Mouse (Mus musculus): ENCODE results near the gene Bckdk. TPM values are rescaled to one million over a fixed set of nuclear protein-coding genes. Genes with fewer than 3 reads are reported as not detected.

Gene Bckdk
- polyA plus RNA-seq, 1 experiment: 149 TPM

DNA sequence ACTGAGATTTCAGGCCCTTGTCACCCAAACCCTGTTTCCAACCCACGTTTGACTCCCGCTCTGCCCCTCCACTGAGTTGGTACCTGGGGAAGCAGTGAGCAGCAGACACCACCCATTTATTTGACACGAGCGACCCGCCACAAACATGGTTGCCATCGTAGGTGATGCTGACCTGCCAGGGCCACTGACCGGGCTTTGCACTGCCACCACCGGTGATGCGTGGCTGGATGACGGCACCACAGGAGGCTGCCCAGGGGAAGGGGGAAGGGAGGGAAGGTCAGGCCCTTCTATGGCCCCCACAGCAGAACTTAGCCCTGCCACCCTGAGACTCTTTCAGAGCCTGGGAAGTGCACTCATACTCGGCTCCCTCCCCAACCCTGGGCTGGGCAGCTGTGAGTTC, 23.8 kb downstream of the Bckdk start:
- Histone ChIP-seq H3K36me3 (replicated peaks; ENCODE audit: low read length) (peaks cover 52% of the 10 kb centered on the region), H3K27me3 (replicated peaks) (peaks cover 8% of the 10 kb centered on the region), H3K9me3 (no peaks in the 10 kb centered on the region), H3K4me1 (peaks cover 42% of the 10 kb centered on the region), H3K4me3 (replicated peaks) (no peak overlapping the region)
- TF ChIP-seq FLI1 (IDR thresholded peaks at IDR 0.05; ENCODE audit: low read length): no peak
- TF ChIP-seq GATA1 (IDR thresholded peaks at IDR 0.05; ENCODE audit: borderline replicate concordance, low read length): no peak

DNA sequence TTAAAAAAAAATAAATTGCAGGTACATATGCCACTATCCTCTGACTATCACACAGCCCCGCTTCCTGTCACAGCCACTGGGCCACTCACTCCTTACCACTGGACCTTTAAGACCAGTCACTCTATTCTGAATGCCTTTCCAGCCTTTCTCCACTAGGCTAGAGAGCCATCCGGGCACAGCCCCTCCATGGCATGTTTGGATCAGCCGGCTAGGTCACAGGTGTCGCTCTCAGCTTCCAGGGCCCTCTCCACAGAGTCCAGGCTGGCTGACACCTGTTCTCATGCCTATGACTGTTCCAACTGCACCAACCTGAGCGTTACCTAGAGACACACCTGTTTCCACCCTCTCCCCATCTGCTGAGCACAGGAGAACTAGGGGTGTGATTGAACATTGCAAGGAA, 24.7 kb downstream of the Bckdk start:
- Histone ChIP-seq H3K27me3 (replicated peaks) (peaks cover 8% of the 10 kb centered on the region), H3K4me3 (replicated peaks) (no peak overlapping the region), H3K4me1 (peaks cover 45% of the 10 kb centered on the region), H3K9me3 (no peaks in the 10 kb centered on the region), H3K36me3 (replicated peaks; ENCODE audit: low read length) (peaks cover 43% of the 10 kb centered on the region)
- no peak for TF ChIP-seq GATA1 (IDR thresholded peaks at IDR 0.05; ENCODE audit: borderline replicate concordance, low read length)
- TF ChIP-seq FLI1 (IDR thresholded peaks at IDR 0.05; ENCODE audit: low read length): no peak

DNA sequence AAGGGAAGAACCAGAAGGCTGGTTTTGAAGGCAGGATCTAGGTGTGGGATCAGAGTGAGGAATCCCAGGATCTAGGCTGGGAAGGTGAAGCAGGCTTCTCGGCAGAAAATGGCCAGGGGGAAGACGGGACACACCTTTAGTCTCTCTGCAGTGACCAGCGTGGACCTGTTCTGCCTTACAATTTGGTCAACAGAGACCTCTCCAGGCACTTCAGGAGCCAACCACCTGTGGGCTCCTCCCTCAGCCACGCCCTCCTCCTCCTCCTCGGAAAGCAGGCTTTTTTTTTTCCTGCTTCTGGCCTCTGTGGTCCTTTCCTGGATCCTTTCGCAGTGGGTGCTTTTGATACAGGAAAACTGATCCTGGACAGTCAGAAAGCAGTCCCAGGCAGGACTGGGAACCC, 26.0 kb downstream of the Bckdk start, which contains the start of gene Prss8:
Gene Prss8, minus strand, starts transcription at position 182 of the 400 bp plus-strand sequence.
- no peaks in the 10 kb centered on the region for H3K9me3 ChIP-seq
- H3K4me3 ChIP-seq (replicated peaks): no peak within 1 kb of the TSS
- TF ChIP-seq FLI1 (IDR thresholded peaks at IDR 0.05; ENCODE audit: low read length): no peak
- TF ChIP-seq GATA1 (IDR thresholded peaks at IDR 0.05; ENCODE audit: borderline replicate concordance, low read length): no peak
- H3K36me3 ChIP-seq (replicated peaks; ENCODE audit: low read length): peaks cover 30% of the 10 kb centered on the region
- peaks cover 59% of the 10 kb centered on the region for H3K4me1 ChIP-seq
- H3K27me3 ChIP-seq (replicated peaks): peaks cover 8% of the 10 kb centered on the region

- Histone ChIP-seq H3K4me3 (replicated peaks) (no peak overlapping the region), H3K36me3 (replicated peaks; ENCODE audit: low read length) (peaks cover 23% of the 10 kb centered on the region), H3K27me3 (replicated peaks) (peaks cover 8% of the 10 kb centered on the region), H3K4me1 (peaks cover 62% of the 10 kb centered on the region), H3K9me3 (no peaks in the 10 kb centered on the region)
- TF ChIP-seq GATA1 (IDR thresholded peaks at IDR 0.05; ENCODE audit: borderline replicate concordance, low read length): no peak
- no peak for TF ChIP-seq FLI1 (IDR thresholded peaks at IDR 0.05; ENCODE audit: low read length)
Measured at GRCm38 (mm10) chr7:127930636-127931035, 26.8 kb downstream of the Bckdk start.

- H3K27me3 ChIP-seq (replicated peaks): peaks cover 8% of the 10 kb centered on the region
- peaks cover 71% of the 10 kb centered on the region for H3K4me1 ChIP-seq
- TF ChIP-seq FLI1 (IDR thresholded peaks at IDR 0.05; ENCODE audit: low read length) (no peak), GATA1 (IDR thresholded peaks at IDR 0.05; ENCODE audit: borderline replicate concordance, low read length) (no peak)
Measured at GRCm38 (mm10) chr7:127931351-127932135, 27.7 kb downstream of the Bckdk start.

GRCm38 (mm10) chr7:127932273-127933031, 28.6 kb downstream of the Bckdk start:
- H3K9me3 ChIP-seq: no peaks in the 10 kb centered on the region
- H3K27me3 ChIP-seq (replicated peaks): peaks cover 8% of the 10 kb centered on the region
- TF ChIP-seq FLI1 (IDR thresholded peaks at IDR 0.05; ENCODE audit: low read length) (no peak), GATA1 (IDR thresholded peaks at IDR 0.05; ENCODE audit: borderline replicate concordance, low read length) (no peak)
- peaks cover 68% of the 10 kb centered on the region for H3K4me1 ChIP-seq
- peaks cover 5% of the 10 kb centered on the region for H3K36me3 ChIP-seq (replicated peaks; ENCODE audit: low read length)
- no peak overlapping the region for H3K4me3 ChIP-seq (replicated peaks)

More at GRCm38 (mm10) chr7:127931351-127932135, 27.7 kb downstream of the Bckdk start:
- H3K9me3 ChIP-seq: no peaks in the 10 kb centered on the region
- H3K4me3 ChIP-seq (replicated peaks): no peak overlapping the region
- peaks cover 14% of the 10 kb centered on the region for H3K36me3 ChIP-seq (replicated peaks; ENCODE audit: low read length)

GRCm38 (mm10) chr7:127934075-127934474, 30.2 kb downstream of the Bckdk start:
- no peaks in the 10 kb centered on the region for H3K9me3 ChIP-seq
- H3K4me1 ChIP-seq: peaks cover 56% of the 10 kb centered on the region
- no peak overlapping the region for H3K4me3 ChIP-seq (replicated peaks)
- no peaks in the 10 kb centered on the region for H3K36me3 ChIP-seq (replicated peaks; ENCODE audit: low read length)
- H3K27me3 ChIP-seq (replicated peaks): peaks cover 8% of the 10 kb centered on the region
- TF ChIP-seq FLI1 (IDR thresholded peaks at IDR 0.05; ENCODE audit: low read length): no peak
- no peak for TF ChIP-seq GATA1 (IDR thresholded peaks at IDR 0.05; ENCODE audit: borderline replicate concordance, low read length)

- Histone ChIP-seq H3K27me3 (replicated peaks) (no peaks in the 10 kb centered on the region), H3K36me3 (replicated peaks; ENCODE audit: low read length) (no peaks in the 10 kb centered on the region), H3K4me1 (peaks cover 45% of the 10 kb centered on the region), H3K9me3 (no peaks in the 10 kb centered on the region), H3K4me3 (replicated peaks) (peak overlapping the region; percentile 96)
- no peak for TF ChIP-seq FLI1 (IDR thresholded peaks at IDR 0.05; ENCODE audit: low read length)
Measured at GRCm38 (mm10) chr7:127935028-127935722, 31.3 kb downstream of the Bckdk start.

GRCm38 (mm10) chr7:127935748-127936159, 31.9 kb downstream of the Bckdk start:
- no peaks in the 10 kb centered on the region for H3K36me3 ChIP-seq (replicated peaks; ENCODE audit: low read length)
- no peak for TF ChIP-seq FLI1 (IDR thresholded peaks at IDR 0.05; ENCODE audit: low read length)
- no peak for TF ChIP-seq GATA1 (IDR thresholded peaks at IDR 0.05; ENCODE audit: borderline replicate concordance, low read length)

More at GRCm38 (mm10) chr7:127935748-127936159, 31.9 kb downstream of the Bckdk start:
- H3K9me3 ChIP-seq: no peaks in the 10 kb centered on the region
- no peaks in the 10 kb centered on the region for H3K27me3 ChIP-seq (replicated peaks)
- peak overlapping the region; percentile 96 for H3K4me3 ChIP-seq (replicated peaks)
- H3K4me1 ChIP-seq: peaks cover 44% of the 10 kb centered on the region

Data from megakaryocyte, embryonic 14.5 days (primary cell).